Mouse (Mus musculus): Measurements from ENCODE around the gene Capn3.

DNA sequence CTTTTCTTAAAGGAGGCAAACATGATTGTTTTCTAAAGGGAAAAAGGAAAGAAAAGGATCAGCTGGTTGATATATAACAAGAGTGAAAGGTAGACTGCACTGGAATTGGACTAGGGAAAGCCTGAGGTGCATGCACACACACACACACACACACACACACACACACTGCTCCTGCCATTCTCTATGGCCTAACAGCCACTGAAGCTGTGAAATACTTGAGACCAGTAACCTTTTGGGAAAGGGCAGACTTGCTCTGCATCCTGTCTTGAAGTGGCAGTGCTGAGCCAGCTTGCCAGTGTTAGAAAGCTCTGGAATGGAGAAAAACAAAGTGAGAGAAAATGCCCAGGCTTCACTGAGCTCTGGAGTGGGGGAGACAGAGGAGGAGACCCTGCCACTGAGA lies 12.2 kb downstream of the Capn3 start:
- TF ChIP-seq CTCF (IDR thresholded peaks at IDR 0.05; ENCODE audit: borderline replicate concordance, control insufficient read depth, extremely low read depth, insufficient read depth, low read length, poor library complexity), result no peak
- no peak for TF ChIP-seq POLR2A (IDR thresholded peaks at IDR 0.05; ENCODE audit: control insufficient read depth, extremely low read depth, insufficient read depth, low read length, poor library complexity)

All from thymus, adult 2 months (tissue).